Mouse (Mus musculus) retina, embryonic 14.5 days (tissue): Measurements from ENCODE around the gene Btbd16.

Experiments
- DNase-seq: peaks from one replicate; pipeline ENCODE4 v3.0.0-alpha.2; 2015; ENCODE audit warnings: low spot score

Gene Btbd16

GRCm38 (mm10) chr7:130818813-130819212 lies 44.9 kb downstream of the Btbd16 start:
- no peak for DNase-seq

- DNase-seq: no peak
These were observed 45.8 kb downstream of the Btbd16 start for GRCm38 (mm10) chr7:130819624-130820023.

DNA sequence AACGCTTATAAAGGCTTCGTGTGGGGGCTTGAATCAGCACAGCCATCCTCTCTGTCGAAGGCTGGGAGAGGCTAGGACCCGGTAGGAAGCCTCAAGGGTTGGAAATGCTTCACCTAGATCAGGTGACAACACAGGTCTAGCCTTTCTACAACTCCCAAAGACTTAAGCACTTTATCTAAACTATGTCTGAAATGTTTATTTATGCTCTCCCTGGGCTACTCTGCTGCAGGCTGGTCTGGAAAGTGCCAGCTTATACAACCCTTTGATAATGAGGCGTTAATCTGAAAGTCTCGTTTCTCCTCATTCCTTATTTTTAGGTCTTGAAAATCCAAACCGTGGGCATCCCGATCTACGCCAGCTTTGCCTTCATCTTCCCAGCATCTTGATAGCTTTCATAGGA lies 50.1 kb downstream of the Btbd16 start:
- no peak for DNase-seq

DNA sequence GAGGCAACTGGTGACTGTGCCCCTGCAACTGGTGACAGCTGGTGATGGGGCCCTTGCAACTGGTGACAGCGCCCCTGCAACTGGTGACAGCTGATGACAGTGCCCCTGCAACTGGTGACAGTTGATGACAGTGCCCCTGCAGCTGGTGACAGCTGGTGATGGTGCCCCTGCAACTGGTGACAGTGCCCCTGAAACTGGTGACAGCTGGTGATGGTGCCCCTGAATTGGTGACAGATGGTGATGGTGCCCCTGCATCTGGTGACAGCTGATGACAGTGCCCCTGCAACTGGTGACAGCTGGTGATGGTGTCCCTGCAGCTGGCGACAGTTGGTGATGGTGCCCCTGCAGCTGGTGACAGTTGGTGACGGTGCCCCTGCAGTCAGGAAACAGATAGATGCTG lies 52.5 kb downstream of the Btbd16 start:
- no peak for DNase-seq

DNA sequence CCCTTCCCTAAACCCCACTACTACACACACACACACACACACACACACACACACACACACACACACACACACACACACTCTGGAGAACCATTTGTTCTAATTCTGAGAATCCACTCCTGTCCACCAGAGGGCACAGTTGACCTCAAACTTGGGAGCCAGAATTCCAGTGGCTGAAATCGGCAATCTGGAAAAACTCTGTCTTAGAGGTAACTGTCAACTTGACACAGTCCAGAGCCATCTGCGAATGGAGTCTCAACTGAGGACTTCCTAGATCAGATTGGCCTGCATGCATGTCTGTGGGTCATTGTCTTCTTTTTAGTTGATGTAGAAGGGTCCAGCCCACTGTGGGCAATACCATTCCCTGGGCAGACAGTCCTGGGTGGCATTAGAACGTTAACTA lies 53.6 kb downstream of the Btbd16 start:
- peak; percentile 83 for DNase-seq

DNA sequence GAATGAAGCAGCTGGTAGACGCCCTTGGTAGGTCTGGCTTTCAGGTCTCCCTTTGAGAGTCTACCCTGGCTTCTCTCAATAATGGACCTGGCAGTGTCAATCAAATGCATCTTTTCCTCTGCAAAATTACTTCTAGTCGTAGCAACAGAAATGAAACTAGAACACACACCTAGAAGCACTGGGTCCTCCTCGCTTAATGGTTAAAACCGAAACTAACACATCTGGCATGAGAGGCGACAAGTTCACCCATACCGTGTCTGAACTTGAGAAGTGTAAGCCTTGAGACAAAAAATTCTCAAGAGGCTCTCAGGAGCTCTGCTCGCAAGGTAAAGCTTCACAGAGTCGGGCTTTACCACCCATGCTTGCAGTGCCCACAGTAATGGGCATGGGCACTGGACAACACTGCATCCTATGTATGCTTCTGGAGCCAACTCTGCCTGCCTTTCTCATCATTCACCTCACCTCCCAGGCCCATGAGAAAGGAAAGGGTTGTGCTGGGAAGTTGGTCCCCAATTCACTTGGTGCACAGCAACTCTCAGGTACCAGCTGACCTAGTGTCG lies 54.1 kb downstream of the Btbd16 start:
- DNase-seq: no peak

GRCm38 (mm10) chr7:130828475-130828874 lies 54.6 kb downstream of the Btbd16 start:
- no peak for DNase-seq

DNA sequence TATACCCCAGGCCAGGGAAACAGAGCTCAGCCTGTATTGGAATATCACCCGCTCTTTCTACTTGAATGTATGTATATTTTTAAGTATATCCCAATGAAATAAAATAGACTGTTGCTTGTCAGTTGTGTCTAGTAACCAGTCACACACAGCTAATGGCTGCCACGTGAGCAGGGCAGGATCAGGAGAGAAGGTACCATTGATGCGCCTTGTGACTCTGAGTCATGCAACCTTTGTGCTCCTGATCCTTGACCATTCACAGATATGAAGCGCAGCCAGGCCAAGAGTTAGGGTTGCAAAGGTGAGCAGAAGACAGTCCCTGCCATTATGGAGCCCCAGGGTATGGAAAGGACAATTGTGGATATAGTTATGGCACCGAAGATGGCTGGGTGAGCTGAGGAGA lies 57.7 kb downstream of the Btbd16 start:
- no peak for DNase-seq

GRCm38 (mm10) chr7:130834299-130834698 lies 60.4 kb downstream of the Btbd16 start:
- DNase-seq: peak; percentile 70

DNA sequence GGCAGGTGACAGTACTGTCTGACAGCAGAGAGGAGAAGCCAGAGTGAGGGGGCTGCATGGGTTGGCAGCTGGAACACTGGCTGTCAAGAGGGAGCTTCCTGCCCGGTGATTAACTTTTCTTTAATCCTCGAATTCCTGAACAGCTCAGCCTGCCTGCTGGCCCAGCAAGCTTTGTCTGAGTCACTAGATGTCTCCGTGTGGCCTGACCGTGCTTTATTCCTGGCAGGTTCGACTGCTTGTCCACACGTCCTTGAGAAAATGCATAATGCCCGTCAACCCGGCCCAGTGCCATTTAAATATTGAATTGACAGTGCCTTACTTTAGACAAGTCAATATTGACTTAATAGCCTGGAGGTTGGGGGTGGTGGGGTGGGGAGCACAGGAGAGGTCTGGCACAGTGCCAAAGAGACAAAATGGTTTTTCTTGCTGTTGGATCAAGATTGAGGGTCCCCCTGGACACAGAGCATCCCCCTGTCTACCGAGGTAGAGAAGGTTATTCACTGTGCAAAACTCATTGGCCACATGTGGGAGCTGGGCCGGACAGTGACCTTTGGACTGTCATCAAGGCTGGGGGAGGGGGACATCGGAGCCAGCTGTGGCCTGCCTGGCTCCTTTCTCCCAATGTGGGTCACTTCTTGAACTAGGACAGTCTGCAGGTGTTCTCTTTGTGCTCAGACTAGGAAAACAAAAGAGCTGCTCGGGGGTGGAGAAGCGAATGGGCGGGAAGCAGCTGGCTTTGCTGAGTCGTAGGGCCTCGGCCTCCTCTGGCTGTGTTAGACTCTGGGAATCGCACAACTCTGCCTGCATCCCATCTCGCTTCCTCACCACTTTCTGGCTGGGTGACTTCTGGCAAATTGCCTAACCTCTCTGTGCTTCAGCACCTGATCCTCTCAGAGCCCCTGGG lies 61.3 kb downstream of the Btbd16 start:
- peak; percentile 80 for DNase-seq

DNA sequence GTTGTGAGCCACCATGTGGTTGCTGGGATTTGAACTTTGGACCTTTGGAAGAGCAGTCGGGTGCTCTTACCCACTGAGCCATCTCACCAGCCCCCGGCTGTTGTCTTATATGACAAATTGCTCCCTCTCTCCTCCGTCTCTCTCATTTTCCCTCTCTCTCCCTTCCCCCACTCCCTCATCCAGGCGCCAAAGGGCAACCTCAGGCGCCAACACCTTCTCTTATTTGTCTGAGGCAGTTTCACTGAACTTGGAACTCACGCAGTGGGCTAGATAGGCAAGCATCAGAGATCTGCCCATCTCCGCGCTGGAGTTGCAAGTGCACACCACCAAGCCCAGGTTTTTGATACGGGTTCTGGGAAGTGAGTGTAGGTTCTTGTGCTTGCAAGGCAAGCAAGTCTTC lies 62.2 kb downstream of the Btbd16 start:
- DNase-seq: no peak

DNA sequence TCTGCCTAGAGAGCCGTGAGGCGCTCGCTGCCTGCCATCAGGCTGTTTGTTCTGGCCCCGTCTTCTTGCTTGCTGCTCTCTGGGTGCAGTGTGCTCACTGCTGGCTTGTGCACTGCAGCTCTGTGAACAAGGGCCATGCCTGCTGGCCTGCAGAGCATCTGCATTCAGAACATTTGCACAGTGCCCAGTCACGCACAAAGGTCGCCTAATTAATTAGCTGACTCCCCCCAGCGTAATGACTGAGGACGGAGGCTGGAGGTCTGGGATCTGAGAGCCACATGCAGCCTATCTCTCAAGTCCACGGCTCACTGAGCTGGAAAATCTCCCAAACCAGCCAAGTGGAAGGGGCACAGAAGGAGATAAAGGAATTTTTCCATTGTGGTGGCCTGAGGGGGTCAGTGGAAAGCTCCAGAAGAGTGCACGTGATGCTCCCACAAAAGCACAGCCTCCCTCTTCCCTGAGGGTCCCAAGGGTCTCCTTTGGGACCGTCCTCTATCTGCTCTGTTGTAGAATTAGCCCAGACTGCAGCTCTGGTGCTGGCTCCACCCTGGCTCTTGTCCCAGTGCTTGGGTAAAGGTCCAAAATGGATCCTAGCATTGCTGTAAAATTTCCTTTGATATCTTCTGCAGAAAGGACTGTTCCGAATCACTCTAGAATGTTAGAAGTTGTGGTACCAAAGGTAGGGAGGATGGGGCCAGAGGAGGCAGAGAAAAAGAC lies 64.2 kb downstream of the Btbd16 start:
- peak; percentile 97 for DNase-seq

DNA sequence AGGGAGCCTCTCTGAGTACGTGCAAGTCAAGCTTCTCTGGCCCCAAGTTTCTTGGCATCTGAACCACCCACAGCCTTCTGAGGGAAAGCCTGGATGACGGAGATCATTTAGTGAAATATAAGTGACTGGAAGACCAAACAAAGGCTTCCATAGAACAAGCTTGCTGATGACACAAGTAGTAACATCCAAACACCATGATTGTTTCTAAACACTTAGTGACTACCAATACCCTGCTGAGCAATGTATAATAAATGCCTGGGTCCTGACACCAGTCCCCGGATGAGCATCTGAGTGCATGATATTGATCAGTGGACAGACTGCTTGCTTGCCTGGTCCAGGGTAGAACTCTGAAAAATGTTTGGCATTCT lies 64.8 kb downstream of the Btbd16 start:
- peak; percentile 44 for DNase-seq

DNA sequence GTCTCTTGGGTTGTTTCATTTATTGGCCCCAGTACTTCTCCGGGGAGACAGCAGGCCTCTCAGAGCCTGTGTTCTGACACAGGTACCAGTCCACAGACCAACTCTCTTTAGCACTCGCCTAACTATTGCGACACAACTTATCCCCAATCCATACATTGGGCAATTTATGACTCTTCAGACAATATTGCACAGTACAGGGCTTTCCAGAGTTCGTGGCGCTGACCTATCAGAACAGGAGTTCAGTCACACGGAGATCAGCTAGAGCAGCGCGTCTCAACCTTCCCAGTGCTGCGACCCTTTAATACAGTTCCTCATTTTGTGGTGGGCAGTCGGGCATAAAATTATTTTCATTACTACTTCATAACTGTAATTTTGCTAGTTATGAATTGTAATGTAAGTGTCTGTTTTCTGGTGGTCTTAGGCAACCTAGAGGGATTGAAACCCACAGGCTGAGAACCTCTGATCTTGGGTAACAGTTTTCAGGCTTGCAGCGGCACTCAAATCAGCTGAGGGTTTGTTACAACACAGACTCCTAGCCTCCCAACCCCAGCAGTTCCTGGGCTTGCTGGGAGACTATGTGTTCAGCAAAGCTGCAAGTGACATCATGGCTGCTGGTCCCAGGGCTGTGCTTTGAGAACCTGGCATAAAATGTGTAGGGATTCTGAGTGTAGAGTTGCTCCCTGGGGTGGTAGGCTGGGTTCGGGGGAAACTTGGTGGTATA lies 65.7 kb downstream of the Btbd16 start:
- no peak for DNase-seq

- no peak for DNase-seq
These were observed 73.4 kb downstream of the Btbd16 start for GRCm38 (mm10) chr7:130847164-130847718.

DNA sequence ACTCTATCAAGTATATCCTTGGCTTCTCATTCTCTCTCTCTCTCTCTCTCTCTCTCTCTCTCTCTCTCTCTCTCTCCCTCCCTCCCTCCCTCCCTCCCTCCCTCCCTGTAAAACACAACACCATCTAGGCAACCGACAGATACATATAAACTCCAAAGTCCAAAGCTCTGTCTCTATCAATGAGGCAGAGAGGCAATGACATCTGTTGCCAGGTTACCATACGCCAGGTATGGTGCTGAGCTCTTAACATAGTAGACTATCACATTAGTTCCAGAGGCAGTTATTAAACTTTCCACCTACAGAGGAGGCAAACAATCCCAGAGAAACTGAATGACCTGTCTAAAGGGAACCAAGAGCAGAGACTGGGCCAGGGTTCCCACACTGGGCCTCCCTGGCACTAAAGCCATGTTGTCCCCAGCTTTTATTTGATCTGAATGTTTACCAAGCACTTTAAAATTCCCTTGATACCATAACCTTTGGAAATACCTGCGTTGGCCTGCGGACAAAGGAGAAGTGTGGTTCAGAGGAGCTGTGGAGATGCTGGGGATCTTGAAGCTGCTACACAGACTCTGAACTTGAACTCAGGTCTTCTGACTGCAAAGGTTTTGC lies 80.9 kb downstream of the Btbd16 start:
- DNase-seq: no peak

- no peak for DNase-seq
These were observed 81.8 kb downstream of the Btbd16 start for GRCm38 (mm10) chr7:130855681-130856080.

DNA sequence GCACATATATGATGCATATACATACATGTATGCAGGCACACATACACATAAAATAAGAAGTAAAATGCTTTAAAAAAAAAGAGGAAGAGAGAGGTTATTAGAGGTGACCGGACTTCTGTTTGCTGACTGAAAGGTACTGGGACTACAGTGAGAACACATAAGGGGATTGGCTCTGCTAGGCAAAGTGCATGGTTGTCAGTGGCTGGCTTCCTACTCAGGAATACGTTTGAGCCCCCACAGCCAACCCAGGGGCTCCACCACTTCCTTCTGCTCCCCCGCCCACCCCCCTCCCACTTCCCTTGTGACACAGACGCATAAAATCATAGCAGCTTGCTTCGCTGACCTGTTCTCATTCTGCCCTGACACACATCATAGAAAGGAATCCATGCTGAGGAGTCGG lies 84.1 kb downstream of the Btbd16 start:
- DNase-seq: no peak

- DNase-seq: no peak
These were observed 86.1 kb downstream of the Btbd16 start for GRCm38 (mm10) chr7:130859926-130860325.

- peak; percentile 35 for DNase-seq
These were observed 86.9 kb downstream of the Btbd16 start for GRCm38 (mm10) chr7:130860721-130861142.

GRCm38 (mm10) chr7:130862501-130862900 lies 88.6 kb downstream of the Btbd16 start:
- DNase-seq: no peak

- no peak for DNase-seq
These were observed 90.8 kb downstream of the Btbd16 start for GRCm38 (mm10) chr7:130864711-130865110.
